Mouse (Mus musculus): ENCODE measurements around the gene Pgc.

- no peak for TF ChIP-seq CTCF (IDR thresholded peaks at IDR 0.05; ENCODE audit: low read depth)
- no peak for TF ChIP-seq EP300 (IDR thresholded peaks at IDR 0.05; ENCODE audit: low read depth)
These were observed 43.0 kb downstream of the Pgc start for GRCm38 (mm10) chr17:47769389-47770299.

Measured in heart, postnatal 0 days (tissue).